Mouse (Mus musculus) liver, adult (tissue): ENCODE results near the gene Smg8.
A peak's percentile ranks its signal among the peaks of the same experiment; 100 is the strongest.

Source experiments
- GATA4 ChIP-seq: IDR thresholded peaks from 2 replicates; pipeline ENCODE4 v1.6.1; 2014; ENCODE audit warnings: mild to moderate bottlenecking, low read length; ENCODE audit not compliant: insufficient replicate concordance

Smg8 gene

GRCm38 (mm10) chr11:87086290-87086984 lies at the start of gene Smg8:
Smg8 (minus strand) TSS chr11:87086774.
- TF ChIP-seq GATA4 = no peak

- TF ChIP-seq GATA4 = no peak
Measured at GRCm38 (mm10) chr11:87136233-87136632, 49.7 kb upstream of the Smg8 start.

GRCm38 (mm10) chr11:87126824-87127816 lies 40.5 kb upstream of the Smg8 start, which contains the start of gene Trim37:
Trim37 (plus strand) TSS chr11:87127077.
- TF ChIP-seq GATA4 = no peak

- no peak for TF ChIP-seq GATA4
Measured at GRCm38 (mm10) chr11:87126281-87126823, 39.8 kb upstream of the Smg8 start.

- no peak for TF ChIP-seq GATA4
Measured at GRCm38 (mm10) chr11:87125562-87125961, 39.0 kb upstream of the Smg8 start.

- no peak for TF ChIP-seq GATA4
Measured at GRCm38 (mm10) chr11:87121864-87122263, 35.3 kb upstream of the Smg8 start.

- no peak for TF ChIP-seq GATA4
Measured at GRCm38 (mm10) chr11:87110172-87110909, 23.8 kb upstream of the Smg8 start.

- no peak for TF ChIP-seq GATA4
Measured at GRCm38 (mm10) chr11:87109519-87110171, 23.1 kb upstream of the Smg8 start.

GRCm38 (mm10) chr11:87108755-87109518 lies 22.4 kb upstream of the Smg8 start, which contains the start of gene Ska2:
Ska2 (plus strand) TSS chr11:87109234.
- peak; percentile 43; the same call in 1 of the 2 replicates for TF ChIP-seq GATA4

- TF ChIP-seq GATA4 = no peak
Measured at GRCm38 (mm10) chr11:87108409-87108754, 21.8 kb upstream of the Smg8 start, which contains the start of gene Prr11. Prr11 (minus strand) TSS chr11:87108708.

GRCm38 (mm10) chr11:87087142-87087541 lies 568 bp upstream of the Smg8 start:
- TF ChIP-seq GATA4 = no peak

- no peak for TF ChIP-seq GATA4
Measured at GRCm38 (mm10) chr11:87085461-87085860, 1.1 kb downstream of the Smg8 start.

- TF ChIP-seq GATA4 = no peak
Measured at GRCm38 (mm10) chr11:87083712-87084111, 2.9 kb downstream of the Smg8 start.

- peak; percentile 97; the same call in 1 of the 2 replicates for TF ChIP-seq GATA4
Measured at GRCm38 (mm10) chr11:87073866-87074440, 12.6 kb downstream of the Smg8 start, which contains the start of gene Gdpd1. Gdpd1 (minus strand) TSS chr11:87074062.
